Mouse (Mus musculus) adrenal gland, postnatal 25 days (tissue): ENCODE data around the gene Gm30302. TPM values are rescaled to one million over a fixed set of nuclear protein-coding genes. Genes with fewer than 3 reads are reported as not detected.

Experiments used
- DNase-seq: peaks from one replicate; pipeline ENCODE4 v3.0.0; 2021; ENCODE audit warnings: mixed read lengths
- total RNA-seq: library from RNA; stranded (reverse); gene quantifications from 2 replicates; pipeline ENCODE4 v1.2.3, GENCODE M21; 2021

The Gm30302 gene
- total RNA-seq, 1 experiment from 2014 or later: not detected

DNA sequence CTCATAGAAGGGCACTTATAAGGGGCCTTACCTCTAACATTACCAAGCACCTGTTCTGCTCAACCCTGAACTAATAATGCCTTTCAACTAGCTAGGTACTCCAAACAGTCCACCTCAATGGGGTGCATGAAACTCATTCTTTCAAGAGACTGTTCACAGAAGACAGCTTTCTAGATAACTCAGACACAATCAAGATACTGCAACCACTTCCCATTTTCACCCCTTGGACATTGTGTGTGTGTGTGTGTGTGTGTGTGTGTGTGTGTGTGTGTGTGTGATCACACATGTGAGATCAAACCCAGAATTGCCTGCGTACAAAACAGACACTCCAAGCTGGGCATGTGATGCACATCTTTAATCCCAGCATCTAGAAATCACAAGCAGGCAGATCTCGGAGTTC lies 60.8 kb downstream of the Gm30302 start:
- DNase-seq: no peak

DNA sequence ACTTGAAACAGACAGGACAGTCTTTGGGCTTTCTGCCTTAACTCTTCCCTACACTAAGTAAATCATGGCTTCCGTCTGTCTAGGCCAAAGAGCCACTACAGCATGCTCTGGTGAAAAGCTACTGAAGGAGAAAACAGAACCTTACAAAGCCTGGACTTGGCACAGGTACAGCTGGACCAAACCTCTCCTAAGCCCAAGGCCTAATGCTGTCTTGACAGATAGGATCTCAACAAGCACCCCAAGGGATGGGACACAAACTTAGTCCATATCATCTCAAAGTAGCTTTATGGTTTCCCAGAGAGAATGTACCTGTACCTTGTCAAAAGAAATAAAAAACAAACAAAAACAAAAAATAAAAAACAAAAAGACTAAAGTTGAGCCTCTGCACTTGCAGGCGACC lies 62.4 kb downstream of the Gm30302 start:
- no peak for DNase-seq

Other genes starting within 250 kb of the Gm30302 start
- gene Omd, start 216.5 kb downstream of the Gm30302 start, total RNA-seq: 1.1 and 1.6 TPM in 2 replicates
- gene Ogn, start 191.0 kb downstream of the Gm30302 start, total RNA-seq: 23.6 and 24.7 TPM in 2 replicates
- 2.9 and 4.7 TPM in 2 replicates for gene Cenpp, start 146.2 kb downstream of the Gm30302 start, total RNA-seq
- 18.8 and 25.6 TPM in 2 replicates for gene Nol8, start 145.9 kb downstream of the Gm30302 start, total RNA-seq
- gene Iars, start 116.9 kb downstream of the Gm30302 start, total RNA-seq: 61.1 and 71.0 TPM in 2 replicates